Mouse (Mus musculus) adrenal gland, adult (tissue): ENCODE results near the gene Samd4.
"Not testable (repeated sequence)": the region's sequence is repeated elsewhere in the genome, so short reads cannot be mapped to it uniquely, and the experiment has no call there.

ENCODE experiments used
- DNase-seq, 2 experiments: peaks; one replicate each; pipeline ENCODE4 v3.0.0; 2022 to 2023; ENCODE audit warnings: low spot score in 1 of 2; ENCODE audit not compliant: inconsistent age in 2 of 2

Gene Samd4

DNA sequence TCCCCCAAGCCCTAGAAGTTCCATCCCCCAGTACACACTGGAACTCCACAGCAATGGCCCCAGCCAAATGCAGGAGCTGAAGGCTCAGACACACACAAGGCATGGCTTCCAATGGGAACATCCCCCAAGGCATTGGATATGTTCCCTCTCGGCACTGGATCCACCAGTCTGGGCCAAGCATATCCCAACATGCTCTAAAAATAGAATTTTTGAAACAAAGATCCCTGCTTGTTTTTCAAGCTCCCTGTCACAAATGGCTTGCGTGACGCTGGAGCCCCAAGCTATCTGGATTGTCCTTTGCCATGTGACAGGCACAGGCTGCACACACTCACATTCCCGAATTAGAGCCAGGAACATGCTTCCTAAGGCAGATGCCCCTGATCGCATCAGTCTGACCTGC is 213.7 kb downstream of the Samd4 start:
- DNase-seq: no peak

DNA sequence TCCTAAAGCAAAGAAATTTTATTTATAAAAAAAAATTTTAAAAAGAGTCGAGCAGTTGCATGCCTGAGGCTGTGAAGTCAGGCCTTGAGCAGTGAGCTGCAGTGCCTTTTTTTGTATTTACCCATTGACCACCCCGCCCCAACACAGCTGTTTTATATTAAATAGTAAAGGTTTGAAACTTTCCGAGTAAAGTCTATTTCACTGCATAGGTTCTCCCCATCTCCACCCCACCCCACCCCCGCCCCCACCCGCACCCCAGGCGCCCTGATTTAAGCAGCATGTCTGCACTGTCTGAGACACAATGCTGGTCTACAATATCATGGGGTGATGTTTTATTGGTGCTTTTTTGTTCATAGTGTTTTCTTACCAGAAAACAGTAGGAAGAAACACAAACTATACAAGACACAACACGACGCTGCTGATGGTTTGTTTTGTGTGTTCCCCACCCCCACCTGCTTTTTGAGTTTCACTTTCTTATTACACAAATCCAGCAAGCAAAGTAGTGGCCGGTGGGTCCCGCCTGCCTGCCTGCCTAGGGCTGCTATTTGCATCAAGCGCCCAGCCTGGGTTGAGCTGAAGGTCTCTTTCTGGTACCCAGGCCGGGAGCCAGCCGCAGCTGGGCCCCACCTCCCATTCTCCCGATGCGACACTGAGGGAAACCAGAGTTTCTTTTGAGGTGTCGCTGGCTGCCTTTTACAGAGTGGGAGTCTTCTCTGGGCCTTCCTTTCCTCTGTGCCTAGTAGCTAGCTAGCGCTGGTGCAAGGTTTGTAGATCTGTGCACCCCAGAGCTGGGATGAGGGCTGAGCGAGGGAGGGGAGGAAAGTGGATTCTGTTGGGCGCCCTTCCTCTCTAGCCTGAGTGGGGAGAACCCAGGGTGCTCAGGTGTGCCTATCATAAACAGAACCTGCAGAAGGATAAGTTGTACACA is 221.9 kb downstream of the Samd4 start:
- peak in 1 of 2 experiments; percentile 51 for DNase-seq

DNA sequence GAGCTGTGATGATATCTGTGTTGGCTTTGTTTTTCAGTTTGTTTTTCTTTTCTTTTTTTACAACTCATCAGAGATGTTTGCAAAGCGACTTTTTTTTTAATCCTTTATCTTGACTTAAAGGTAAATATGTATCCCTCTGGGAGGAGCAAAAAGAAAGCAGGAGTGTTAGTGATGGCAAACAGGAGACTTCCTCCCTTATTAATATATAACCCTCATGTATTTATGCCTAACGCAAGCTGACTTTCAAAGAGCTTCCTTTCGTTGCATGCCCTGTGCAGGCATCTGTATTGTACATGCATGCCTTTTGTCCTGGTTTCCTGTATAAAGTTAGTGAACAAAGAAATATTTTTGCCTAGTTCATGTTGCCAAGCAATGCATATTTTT is 222.5 kb downstream of the Samd4 start:
- DNase-seq: no peak

DNA sequence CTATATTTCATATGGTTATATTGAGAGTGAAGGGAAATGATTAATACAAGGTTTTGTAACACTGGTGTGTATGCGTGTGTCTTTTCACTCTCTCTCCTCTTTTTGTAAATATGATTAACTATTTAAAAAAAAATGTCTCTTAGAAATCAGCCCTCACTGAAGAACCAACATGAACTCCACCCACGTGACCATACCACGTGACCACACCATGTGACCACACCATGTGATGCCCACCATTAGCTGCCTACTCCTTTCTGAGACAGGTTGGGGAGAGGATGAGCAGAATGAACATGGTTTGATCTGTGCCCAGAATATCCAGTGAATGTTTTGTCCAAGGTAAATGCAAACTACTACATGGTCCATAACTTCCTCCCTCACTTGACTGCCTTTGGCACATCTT is 223.1 kb downstream of the Samd4 start:
- DNase-seq: no peak

DNA sequence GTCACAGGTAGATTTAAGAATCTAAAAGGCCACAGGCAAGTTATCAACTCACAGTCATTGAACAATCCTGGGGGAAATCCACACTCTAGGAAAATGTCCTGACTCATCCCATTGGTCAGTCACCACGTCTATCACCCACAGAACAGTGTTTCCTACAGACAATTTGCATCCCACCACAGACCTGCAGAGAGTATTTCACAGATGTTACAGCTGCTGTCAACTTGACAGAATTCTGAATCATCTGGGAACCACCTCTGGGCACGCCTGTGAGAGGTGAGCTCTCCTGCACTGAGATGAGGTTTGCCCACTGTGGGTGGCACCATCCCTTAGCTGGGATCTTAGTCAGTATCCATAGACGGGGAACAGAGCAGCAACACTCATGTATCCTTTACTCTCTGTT is 224.8 kb downstream of the Samd4 start:
- no peak for DNase-seq

DNA sequence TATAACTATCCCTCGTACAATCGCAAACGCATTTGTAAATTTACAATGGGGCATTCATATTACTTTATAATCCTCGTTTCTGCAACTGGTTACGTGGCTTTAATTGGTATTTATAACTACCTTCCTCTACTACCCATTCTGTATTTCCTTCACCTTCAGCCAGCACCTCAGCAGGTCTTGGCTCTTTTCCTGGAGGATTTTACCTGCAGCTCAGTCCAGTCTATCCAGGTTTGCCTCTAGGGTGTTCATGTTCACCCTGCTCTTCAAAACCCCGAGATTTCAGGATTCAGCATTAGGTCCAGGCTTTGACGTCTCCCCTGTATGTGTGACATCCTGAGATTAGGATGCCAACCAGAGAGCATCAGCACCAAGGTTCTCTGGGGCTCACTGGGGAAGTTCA is 227.7 kb downstream of the Samd4 start:
- not testable (repeated sequence) for DNase-seq

DNA sequence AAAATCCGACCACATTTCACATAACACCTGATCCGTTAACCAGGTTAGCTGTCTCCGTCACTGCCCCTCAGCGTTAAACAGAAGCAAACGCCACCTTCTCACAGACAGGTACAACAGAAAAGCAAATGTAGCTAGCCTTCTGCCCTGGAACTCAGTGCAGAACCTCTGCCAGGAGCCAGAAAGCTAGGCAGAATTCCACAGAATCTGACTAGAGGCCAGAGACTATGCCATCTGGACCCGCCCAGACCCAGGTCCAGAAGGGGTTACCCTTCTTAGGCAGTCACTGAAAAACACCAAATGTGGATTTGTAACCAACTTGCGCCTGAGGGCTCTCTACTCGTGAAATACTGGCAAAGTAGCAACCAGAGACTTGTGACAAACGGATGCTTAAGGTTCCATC is 228.7 kb downstream of the Samd4 start:
- DNase-seq: no peak

DNA sequence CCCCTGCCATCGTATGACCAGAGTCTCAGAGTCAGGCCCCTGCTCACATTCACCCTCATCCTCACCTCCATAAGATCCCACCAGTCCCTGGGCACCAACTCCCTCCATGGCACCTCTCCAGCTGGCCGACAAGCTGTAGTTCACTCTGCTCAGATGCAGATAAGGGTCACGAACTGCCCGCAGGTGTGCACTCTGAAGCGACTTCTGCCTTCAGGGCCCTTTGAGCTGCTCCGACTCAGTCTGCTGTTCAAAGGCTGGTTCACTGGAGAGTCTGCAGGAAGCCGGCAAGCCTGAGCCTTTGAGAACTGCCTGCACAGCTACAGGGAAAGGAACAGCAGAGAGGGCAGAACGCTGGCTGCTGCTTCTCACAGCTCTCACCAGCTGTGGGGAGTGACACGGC is 232.5 kb downstream of the Samd4 start:
- DNase-seq: no peak

DNA sequence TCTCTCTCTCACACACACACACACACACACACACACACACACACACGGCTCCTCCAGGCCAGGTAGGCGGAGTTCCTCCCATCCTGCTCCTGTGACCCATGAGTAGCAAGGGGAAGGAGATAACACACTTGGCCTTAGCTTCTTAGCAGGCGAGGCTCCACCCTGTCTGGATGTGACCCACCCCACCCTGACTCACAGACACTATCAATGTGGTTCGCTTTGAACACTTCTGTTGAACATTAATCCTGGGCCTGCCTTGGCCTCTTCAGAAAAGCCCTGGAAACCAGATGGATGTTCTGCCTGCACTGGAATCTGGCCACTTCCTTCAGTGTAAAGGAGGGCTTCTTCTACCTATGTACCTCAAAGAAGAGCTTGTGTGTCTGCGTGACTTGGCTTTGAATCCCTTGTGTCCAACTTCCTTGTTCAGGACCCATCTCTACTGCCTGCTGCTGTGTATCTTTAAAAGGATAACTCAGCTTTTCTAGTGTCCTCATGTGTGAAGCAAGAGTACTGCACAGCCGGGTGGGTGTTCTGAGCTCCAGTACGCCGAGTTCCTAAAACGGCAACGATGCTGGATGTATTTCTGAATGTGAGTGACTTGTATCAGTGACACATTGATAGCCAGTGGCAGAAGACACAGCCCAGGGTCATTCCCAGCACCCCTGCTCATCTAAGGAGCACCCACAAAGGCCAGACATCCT is 233.6 kb downstream of the Samd4 start:
- peak; percentile 39 to 53 for DNase-seq

DNA sequence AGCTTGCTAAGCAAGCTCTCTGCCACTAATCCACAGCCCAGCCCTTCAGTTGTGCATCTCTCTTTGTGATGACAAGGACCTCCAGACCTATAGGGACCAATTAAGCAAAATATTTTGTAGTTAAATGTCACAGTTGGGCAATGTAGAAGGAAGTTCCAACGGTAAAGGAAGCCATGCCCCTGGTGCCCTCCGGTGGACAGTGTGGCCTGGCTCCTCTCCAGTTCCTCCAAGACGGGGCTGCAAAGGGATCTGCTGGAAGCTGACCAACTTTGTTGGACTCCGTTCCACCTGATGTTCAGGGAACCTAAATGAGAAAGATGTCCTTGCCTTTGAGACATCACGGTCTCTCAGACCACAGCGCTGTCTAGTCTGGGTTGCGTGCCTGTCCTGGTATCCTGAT is 234.9 kb downstream of the Samd4 start:
- no peak for DNase-seq

DNA sequence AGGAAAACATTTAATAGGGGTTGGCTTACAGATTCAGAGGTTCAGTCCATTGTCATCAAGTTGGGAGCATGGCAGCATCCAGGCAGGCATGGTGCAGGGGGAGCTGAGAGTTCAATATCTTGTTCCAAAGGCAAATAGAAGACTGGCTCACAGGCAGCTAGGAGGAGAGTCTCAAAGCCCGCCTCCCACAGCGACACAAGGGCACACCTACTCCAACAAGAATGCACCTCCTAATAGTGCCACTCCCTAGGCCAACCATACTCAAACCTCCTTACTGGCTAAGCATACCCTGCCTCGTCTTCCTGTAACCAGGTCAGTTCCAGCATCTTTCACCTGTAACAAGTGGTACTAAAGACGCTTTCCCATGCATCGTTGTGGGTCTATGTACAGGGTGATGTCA is 245.3 kb downstream of the Samd4 start:
- DNase-seq: no peak

DNA sequence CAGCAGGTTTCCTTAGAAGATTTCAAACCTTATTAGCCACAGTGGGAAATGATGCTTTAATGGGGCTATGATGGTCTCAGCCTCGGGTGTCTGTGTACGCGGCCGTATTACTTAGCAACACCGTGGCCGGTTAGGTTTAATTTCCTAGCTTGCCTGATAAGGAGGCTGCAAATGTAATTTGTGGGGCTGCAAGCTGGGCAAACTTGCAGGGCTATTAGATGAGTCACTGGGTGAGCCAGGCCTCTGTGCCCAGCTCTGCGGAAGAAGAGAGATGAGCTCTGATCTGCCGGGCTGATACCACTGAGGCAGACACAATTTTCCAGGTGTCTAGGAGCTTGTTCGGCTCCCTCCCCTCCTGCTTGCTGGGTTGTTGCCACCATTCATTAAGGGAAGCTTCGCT is 251.3 kb downstream of the Samd4 start:
- DNase-seq: peak; percentile 63 to 65

DNA sequence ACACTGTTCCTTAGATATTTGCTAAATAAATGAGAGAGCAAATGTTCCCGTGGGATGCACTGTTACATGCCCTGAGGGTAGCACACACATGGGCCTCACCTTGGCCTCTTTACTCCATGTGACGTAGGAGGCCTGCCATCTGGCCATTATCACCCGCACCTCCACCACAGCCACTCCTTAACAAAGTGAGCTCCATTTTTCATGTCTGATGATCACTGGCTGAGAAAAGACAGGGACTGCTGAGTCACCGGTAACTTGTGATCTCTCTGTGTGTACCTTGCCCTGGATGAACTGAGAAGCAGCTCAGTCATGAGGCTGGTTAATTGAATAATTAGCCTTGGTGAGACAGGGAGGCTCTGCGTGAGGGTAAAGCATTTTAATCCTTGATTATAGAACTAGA is 254.0 kb downstream of the Samd4 start:
- DNase-seq: peak; percentile 67 to 68

DNA sequence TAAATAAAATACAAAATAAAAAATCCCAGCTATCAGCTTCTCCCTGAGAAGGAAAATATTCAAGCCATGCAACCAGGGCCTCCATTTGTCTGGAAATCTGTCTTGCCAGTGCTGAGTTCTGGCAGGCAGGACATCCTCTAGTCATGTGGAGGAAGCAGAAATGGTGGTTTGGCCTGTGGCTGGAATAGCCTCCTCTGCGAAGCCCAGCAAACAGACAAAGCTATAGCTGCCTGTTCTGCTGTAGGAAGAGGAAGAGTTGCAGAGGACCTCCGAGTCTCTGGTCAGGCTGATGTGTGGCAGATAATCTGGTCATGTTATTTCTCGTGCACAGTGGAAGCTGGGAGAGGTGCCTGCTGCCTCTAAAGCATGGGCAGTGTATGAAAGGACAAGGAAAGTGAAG is 256.2 kb downstream of the Samd4 start:
- no peak for DNase-seq

DNA sequence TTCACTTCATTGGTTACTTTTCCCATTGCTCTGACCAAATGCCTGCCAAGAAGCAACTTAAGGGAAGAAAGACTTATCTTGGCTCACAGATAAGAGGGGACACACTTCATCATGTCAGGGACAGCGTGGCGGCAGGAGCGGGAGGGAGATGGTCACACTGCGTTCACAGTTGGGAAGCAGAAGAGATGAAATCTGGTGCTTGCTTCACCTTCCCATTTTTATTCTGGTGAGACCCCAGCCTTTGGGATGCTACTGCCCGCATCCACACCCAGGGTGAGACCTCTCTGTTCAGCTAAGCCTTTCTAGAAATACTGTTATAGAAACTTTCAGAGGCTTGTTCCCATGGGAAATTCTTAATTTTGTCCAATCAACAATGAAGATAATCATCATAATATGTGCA is 261.7 kb downstream of the Samd4 start:
- DNase-seq: no peak

DNA sequence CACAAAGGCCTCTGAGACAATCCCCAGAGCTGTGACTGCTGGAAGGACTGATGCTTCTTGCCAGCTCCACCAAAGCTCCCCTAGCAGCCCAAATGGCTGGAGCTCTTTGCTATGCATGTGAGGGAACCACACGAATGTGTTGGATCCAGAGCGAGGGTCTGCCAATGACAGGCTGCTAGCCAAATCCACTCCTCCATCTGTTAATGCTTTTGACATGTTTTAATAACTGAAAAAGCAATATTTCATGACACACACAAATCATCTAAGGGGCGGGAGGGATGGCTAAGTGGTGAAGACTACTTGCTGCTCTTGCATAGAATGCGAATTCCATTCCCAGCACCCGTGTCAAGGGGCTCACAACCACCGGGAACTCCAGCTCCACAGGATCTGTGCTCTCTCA is 268.7 kb downstream of the Samd4 start:
- DNase-seq: no peak

DNA sequence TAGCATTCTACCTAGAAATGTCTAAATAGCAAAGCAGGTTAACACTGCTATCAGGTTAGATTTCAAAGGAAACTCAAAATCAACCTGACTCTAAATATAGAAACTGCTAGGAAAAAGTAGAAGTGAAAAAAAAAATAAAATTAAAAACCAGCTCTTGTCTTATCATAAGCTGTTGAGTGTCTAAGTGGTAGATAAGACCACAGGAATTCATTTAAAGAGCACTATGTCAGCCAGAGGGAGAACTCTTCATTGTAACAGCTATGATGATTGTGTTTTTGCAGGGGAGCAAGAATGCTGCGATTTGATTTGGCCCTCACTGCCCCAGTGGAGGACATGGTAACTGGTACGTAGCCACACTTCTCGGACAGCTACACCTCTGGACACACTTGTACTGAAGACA is 271.6 kb downstream of the Samd4 start:
- DNase-seq: no peak
